Mouse (Mus musculus): ENCODE results near the gene Sumf2. TPM values are rescaled to one million over a fixed set of nuclear protein-coding genes. Genes with fewer than 3 reads are reported as not detected.

The Sumf2 gene
- total and polyA plus RNA-seq, 2 experiments from 2014 or later, result 23.2 to 25.2 TPM

DNA sequence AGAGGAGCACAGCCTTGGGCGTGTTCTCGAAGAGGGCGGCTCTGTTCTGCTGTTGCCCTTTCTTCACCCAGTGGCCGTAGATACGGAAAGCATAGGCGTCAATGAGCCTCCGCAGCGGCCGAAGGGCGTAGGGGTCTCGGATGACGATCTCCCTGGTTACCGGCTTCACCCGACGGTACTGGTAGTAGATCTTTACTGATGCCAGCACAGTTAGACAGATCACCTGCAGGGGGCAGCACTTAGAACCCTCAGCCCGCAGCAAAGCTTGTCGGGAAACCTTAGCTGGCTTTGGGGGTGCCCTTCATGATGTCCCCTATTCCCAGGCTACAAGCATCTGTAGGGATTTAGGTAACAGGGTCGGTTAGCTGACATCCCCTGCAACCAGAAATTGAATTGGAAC, 17.7 kb downstream of the Sumf2 start:
- no peak overlapping the region for H3K27ac ChIP-seq
- 8% methylated on average over 18 of the region's 18 CpGs for WGBS
- H3K4me3 ChIP-seq (ENCODE audit: low read length), result no peak overlapping the region
- no peak overlapping the region for H3K9ac ChIP-seq (replicated peaks; ENCODE audit: low read length)
- H3K9me3 ChIP-seq (ENCODE audit: low read length), result no peaks in the 10 kb centered on the region
- TF ChIP-seq CTCF (IDR thresholded peaks at IDR 0.05; ENCODE audit: low read depth), result peak; percentile 62
- no peaks in the 10 kb centered on the region for H3K27me3 ChIP-seq (ENCODE audit: insufficient read depth, low read length)
- peak; percentile 57 for DNase-seq (ENCODE audit: low spot score)
- 0 out of 2 replicates have a peak, but pooled peaks have one; percentile 43 for ATAC-seq
- H3K36me3 ChIP-seq (ENCODE audit: insufficient read depth, low read length), result peaks cover 25% of the 10 kb centered on the region
- no peaks in the 10 kb centered on the region; the same call in 1 of the 2 replicates for H3K4me1 ChIP-seq (ENCODE audit: insufficient read depth, low read length)
- 0 out of 2 replicates have a peak overlapping the region, but pooled peaks have one; percentile 16 for H3K4me2 ChIP-seq (ENCODE audit: low read depth, low read length)

DNA sequence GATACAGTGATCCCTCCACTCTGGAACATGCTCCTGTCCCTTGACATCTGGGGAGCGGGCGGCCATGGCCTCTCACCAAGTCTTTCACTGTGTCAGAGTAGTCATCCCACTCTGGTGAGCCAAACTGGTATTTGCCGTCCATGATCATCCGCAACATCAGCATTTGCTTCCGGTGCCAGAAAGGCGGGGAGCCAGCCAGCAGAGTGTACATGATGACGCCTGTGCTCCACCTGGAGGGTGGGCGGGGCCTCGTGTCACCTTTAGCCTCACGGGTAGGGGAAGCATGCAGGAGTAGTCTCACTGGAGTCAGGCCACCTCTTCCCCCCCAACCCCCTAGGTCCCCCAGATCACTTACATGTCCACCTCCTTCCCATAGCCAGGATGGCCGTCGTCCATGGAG, 19.1 kb downstream of the Sumf2 start:
- peaks cover 12% of the 10 kb centered on the region; the same call in 1 of the 2 replicates for H3K36me3 ChIP-seq (ENCODE audit: insufficient read depth, low read length)
- no peak overlapping the region for H3K4me2 ChIP-seq (ENCODE audit: low read depth, low read length)
- H3K9me3 ChIP-seq (ENCODE audit: low read length), result no peaks in the 10 kb centered on the region
- no peak overlapping the region for H3K4me3 ChIP-seq (ENCODE audit: low read length)
- no peak for DNase-seq (ENCODE audit: low spot score)
- H3K4me1 ChIP-seq (ENCODE audit: insufficient read depth, low read length), result no peaks in the 10 kb centered on the region; the same call in 1 of the 2 replicates
- WGBS, result 87% methylated on average over 12 of the region's 12 CpGs
- no peak overlapping the region for H3K9ac ChIP-seq (replicated peaks; ENCODE audit: low read length)
- no peak for TF ChIP-seq CTCF (IDR thresholded peaks at IDR 0.05; ENCODE audit: low read depth)
- H3K27ac ChIP-seq, result no peak overlapping the region
- no peak for ATAC-seq
- H3K27me3 ChIP-seq (ENCODE audit: insufficient read depth, low read length), result no peaks in the 10 kb centered on the region

DNA sequence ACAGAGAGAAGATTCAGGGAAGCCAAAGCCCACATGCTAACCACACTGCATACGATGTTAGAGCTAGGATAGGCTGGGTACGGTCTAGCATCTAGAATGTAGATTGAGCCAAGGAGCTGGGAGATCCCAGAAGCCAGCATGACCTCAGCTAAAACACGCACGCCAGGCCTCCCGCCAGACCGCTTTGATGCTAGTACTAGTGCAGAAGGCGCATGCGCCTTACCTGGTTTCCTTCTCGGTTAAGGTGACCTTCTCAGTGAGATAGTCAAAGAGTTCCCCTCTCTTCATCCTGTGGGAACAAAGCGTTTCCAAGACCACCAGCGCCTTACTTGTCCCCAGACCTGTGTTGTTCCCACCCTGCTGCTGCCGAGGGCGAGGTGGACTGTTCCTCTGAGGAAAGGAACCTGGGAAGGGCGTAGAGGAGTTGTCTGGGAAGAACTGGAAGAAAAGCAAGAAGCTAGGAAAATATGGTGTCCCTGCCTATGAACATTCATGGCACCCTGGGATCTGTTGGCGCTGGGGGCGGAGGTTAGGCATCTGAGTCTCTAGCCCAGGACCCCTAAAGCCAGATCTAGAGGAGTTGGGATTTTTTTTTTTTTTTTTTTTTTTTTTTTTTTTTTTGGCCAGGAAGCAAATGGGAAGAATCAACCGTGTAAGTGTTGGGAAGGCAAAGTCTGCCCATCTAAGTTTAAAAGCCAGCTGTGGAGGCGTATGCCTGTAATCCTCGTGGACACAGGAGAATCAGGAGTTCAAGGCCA, 22.6 kb downstream of the Sumf2 start:
- H3K4me3 ChIP-seq (ENCODE audit: low read length), result no peak overlapping the region
- TF ChIP-seq CTCF (IDR thresholded peaks at IDR 0.05; ENCODE audit: low read depth), result no peak
- no peak overlapping the region for H3K9ac ChIP-seq (replicated peaks; ENCODE audit: low read length)
- 89% methylated on average over 19 of the region's 19 CpGs for WGBS
- H3K27ac ChIP-seq, result no peak overlapping the region
- no peak overlapping the region for H3K4me2 ChIP-seq (ENCODE audit: low read depth, low read length)
- H3K9me3 ChIP-seq (ENCODE audit: low read length), result no peaks in the 10 kb centered on the region
- DNase-seq (ENCODE audit: low spot score) (no peak), ATAC-seq (no peak)
- no peaks in the 10 kb centered on the region for H3K36me3 ChIP-seq (ENCODE audit: insufficient read depth, low read length)
- H3K27me3 ChIP-seq (ENCODE audit: insufficient read depth, low read length), result no peaks in the 10 kb centered on the region
- no peaks in the 10 kb centered on the region; the same call in 1 of the 2 replicates for H3K4me1 ChIP-seq (ENCODE audit: insufficient read depth, low read length)

DNA sequence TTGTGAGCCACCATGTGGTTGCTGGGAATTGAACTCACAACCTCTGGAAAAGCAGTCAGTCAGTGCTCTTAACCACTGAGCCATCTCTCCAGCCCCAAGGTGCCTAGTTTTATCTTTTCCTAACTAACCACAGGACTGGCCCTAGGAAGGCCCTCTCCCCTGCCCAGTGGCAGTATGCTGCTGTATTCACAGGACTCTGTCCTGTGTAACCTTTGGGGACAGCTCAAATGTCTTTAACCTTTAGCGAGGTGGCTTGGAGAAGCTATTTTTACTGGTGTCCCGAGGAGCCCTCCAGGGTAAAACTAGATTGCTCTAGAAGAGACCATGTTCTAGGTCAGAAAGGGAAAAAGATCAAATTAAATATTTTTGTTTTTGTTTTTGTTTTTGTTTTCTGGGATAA, 24.5 kb downstream of the Sumf2 start:
- H3K4me2 ChIP-seq (ENCODE audit: low read depth, low read length), result no peak overlapping the region
- H3K27me3 ChIP-seq (ENCODE audit: insufficient read depth, low read length), result no peaks in the 10 kb centered on the region
- no peak for ATAC-seq
- no peaks in the 10 kb centered on the region for H3K4me1 ChIP-seq (ENCODE audit: insufficient read depth, low read length)
- no peak overlapping the region for H3K27ac ChIP-seq
- WGBS, result 80% methylated on average over 2 of the region's 2 CpGs
- no peak overlapping the region for H3K4me3 ChIP-seq (ENCODE audit: low read length)
- H3K36me3 ChIP-seq (ENCODE audit: insufficient read depth, low read length), result no peaks in the 10 kb centered on the region
- no peak for DNase-seq (ENCODE audit: low spot score)
- H3K9ac ChIP-seq (replicated peaks; ENCODE audit: low read length), result no peak overlapping the region
- TF ChIP-seq CTCF (IDR thresholded peaks at IDR 0.05; ENCODE audit: low read depth), result no peak
- no peaks in the 10 kb centered on the region for H3K9me3 ChIP-seq (ENCODE audit: low read length)

DNA sequence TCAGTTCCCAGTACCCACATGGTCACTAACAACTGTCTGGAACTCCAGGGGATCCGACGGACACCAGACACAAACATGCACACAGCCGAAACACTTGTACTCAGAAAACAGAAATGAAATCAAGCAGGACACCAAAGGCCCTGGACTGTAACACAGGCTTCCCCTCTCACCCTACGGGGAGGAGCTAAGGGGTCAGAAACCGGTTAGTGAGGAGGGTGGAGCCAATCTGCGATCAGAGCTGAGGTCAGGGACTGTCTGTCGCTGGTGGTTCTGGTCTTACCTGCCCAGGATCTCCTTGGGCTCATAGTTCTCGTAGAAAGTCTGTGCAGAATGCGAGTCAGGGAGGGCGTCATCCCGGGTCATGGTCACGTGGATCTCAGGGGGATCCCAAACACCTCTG, 27.2 kb downstream of the Sumf2 start:
- Histone ChIP-seq H3K27ac (no peak overlapping the region), H3K36me3 (ENCODE audit: insufficient read depth, low read length) (no peaks in the 10 kb centered on the region), H3K4me2 (ENCODE audit: low read depth, low read length) (no peak overlapping the region), H3K4me1 (ENCODE audit: insufficient read depth, low read length) (no peaks in the 10 kb centered on the region), H3K4me3 (ENCODE audit: low read length) (no peak overlapping the region), H3K27me3 (ENCODE audit: insufficient read depth, low read length) (no peaks in the 10 kb centered on the region), H3K9me3 (ENCODE audit: low read length) (no peaks in the 10 kb centered on the region), H3K9ac (replicated peaks; ENCODE audit: low read length) (no peak overlapping the region)
- no peak for DNase-seq (ENCODE audit: low spot score)
- WGBS, result 85% methylated on average over 12 of the region's 12 CpGs
- no peak for TF ChIP-seq CTCF (IDR thresholded peaks at IDR 0.05; ENCODE audit: low read depth)
- ATAC-seq, result no peak

DNA sequence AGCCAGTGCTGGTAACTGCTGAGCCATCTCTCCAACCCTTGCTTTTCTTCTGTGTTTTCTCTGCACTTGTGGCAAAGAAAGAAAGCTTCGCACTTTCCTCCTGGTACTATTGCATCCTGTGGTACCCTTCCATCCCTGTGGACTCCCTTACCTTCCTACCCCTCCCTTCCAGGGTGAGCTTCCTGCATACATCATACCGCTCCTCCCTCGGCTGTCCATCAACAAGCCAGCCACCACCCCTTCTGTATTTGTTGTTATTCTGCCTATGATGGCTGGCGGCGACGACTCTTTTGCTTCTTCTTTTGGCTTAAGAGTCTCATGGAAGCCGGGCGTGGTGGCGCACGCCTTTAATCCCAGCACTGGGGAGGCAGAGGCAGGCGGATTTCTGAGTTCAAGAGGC, 28.3 kb downstream of the Sumf2 start:
- no peaks in the 10 kb centered on the region for H3K4me1 ChIP-seq (ENCODE audit: insufficient read depth, low read length)
- no peaks in the 10 kb centered on the region for H3K9me3 ChIP-seq (ENCODE audit: low read length)
- ATAC-seq, result no peak
- no peaks in the 10 kb centered on the region for H3K36me3 ChIP-seq (ENCODE audit: insufficient read depth, low read length)
- no peak overlapping the region for H3K27ac ChIP-seq
- no peak overlapping the region for H3K4me3 ChIP-seq (ENCODE audit: low read length)
- no peak for DNase-seq (ENCODE audit: low spot score)
- no peak for TF ChIP-seq CTCF (IDR thresholded peaks at IDR 0.05; ENCODE audit: low read depth)
- H3K4me2 ChIP-seq (ENCODE audit: low read depth, low read length), result no peak overlapping the region
- no peak overlapping the region for H3K9ac ChIP-seq (replicated peaks; ENCODE audit: low read length)
- WGBS, result 82% methylated on average over 11 of the region's 11 CpGs
- no peaks in the 10 kb centered on the region for H3K27me3 ChIP-seq (ENCODE audit: insufficient read depth, low read length)

All from hindbrain, postnatal 0 days (tissue).